Mouse (Mus musculus): ENCODE measurements at regions not wholly inside any gene's neighbourhood (a gene's known extent, or its start where the extent isn't known, plus 50 kb on each side); places are given as distances from the start of the nearest gene placed in this dataset.

- no peaks in the 10 kb centered on the region for H3K9me3 ChIP-seq
- H3K36me3 ChIP-seq = no peaks in the 10 kb centered on the region
- no peak overlapping the region for H3K4me3 ChIP-seq
- no peak for ATAC-seq (ENCODE audit: low FRiP score, low read depth)
- no peak overlapping the region for H3K9ac ChIP-seq
- H3K4me1 ChIP-seq = no peaks in the 10 kb centered on the region; the same call in 1 of the 2 replicates
- H3K4me2 ChIP-seq (replicated peaks) = no peak overlapping the region
- no peaks in the 10 kb centered on the region for H3K27me3 ChIP-seq (replicated peaks)
- H3K27ac ChIP-seq = no peak overlapping the region
- 83% methylated on average over 2 of the region's 2 CpGs for WGBS
These were observed 889.9 kb downstream of the Stim2 start for GRCm38 (mm10) chr5:54888172-54888571.

- Histone ChIP-seq H3K4me2 (replicated peaks) (no peak overlapping the region), H3K4me1 (no peaks in the 10 kb centered on the region; the same call in 1 of the 2 replicates), H3K36me3 (no peaks in the 10 kb centered on the region), H3K27me3 (replicated peaks) (no peaks in the 10 kb centered on the region), H3K4me3 (no peak overlapping the region), H3K27ac (no peak overlapping the region), H3K9ac (no peak overlapping the region), H3K9me3 (no peaks in the 10 kb centered on the region)
- WGBS = 71% methylated on average over 10 of the region's 10 CpGs
- ATAC-seq (ENCODE audit: low FRiP score, low read depth) = peak; percentile 65; the same call in 1 of the 2 replicates
These were observed 896.4 kb downstream of the Stim2 start for GRCm38 (mm10) chr5:54894496-54895250.
